Mouse (Mus musculus) layer of hippocampus, adult 9-10 months (tissue): ENCODE results near the gene Wars.

Experiments
- DNase-seq: peaks from one replicate; pipeline ENCODE4 v3.0.0; 2022; ENCODE audit warnings: low spot score

Wars gene

GRCm38 (mm10) chr12:108906398-108906797, 12.4 kb upstream of the Wars start:
- no peak for DNase-seq

GRCm38 (mm10) chr12:108905620-108906302, 11.8 kb upstream of the Wars start:
- no peak for DNase-seq

- no peak for DNase-seq
Observed at GRCm38 (mm10) chr12:108904276-108904653, 10.3 kb upstream of the Wars start.

- DNase-seq: peak; percentile 75
Observed at GRCm38 (mm10) chr12:108903600-108904275, 9.8 kb upstream of the Wars start.

GRCm38 (mm10) chr12:108902940-108903339, 9.0 kb upstream of the Wars start:
- DNase-seq: no peak

GRCm38 (mm10) chr12:108901346-108901745, 7.4 kb upstream of the Wars start:
- DNase-seq: no peak

- no peak for DNase-seq
Observed at GRCm38 (mm10) chr12:108896006-108896405, 2.0 kb upstream of the Wars start.

GRCm38 (mm10) chr12:108894432-108894816, 450 bp upstream of the Wars start:
- DNase-seq: no peak

GRCm38 (mm10) chr12:108892989-108893714, 822 bp downstream of the Wars start, which contains the start of gene Wdr25:
Gene Wdr25, plus strand, starts transcription at chr12:108893631.
- no peak for DNase-seq

GRCm38 (mm10) chr12:108888632-108889031, 5.3 kb downstream of the Wars start:
- DNase-seq: no peak

GRCm38 (mm10) chr12:108887077-108887476, 6.9 kb downstream of the Wars start:
- no peak for DNase-seq

- no peak for DNase-seq
Observed at GRCm38 (mm10) chr12:108885906-108886305, 8.1 kb downstream of the Wars start.

GRCm38 (mm10) chr12:108882776-108883175, 11.2 kb downstream of the Wars start:
- DNase-seq: no peak

- no peak for DNase-seq
Observed at GRCm38 (mm10) chr12:108881192-108881591, 12.8 kb downstream of the Wars start.

- DNase-seq: no peak
Observed at GRCm38 (mm10) chr12:108880606-108881005, 13.4 kb downstream of the Wars start.

- DNase-seq: no peak
Observed at GRCm38 (mm10) chr12:108879138-108879537, 14.8 kb downstream of the Wars start.

- DNase-seq: no peak
Observed at GRCm38 (mm10) chr12:108873122-108873521, 20.9 kb downstream of the Wars start.

- no peak for DNase-seq
Observed at GRCm38 (mm10) chr12:108869575-108869974, 24.4 kb downstream of the Wars start.

GRCm38 (mm10) chr12:108865007-108865494, 28.9 kb downstream of the Wars start:
- DNase-seq: no peak

- DNase-seq: no peak
Observed at GRCm38 (mm10) chr12:108858486-108858885, 35.5 kb downstream of the Wars start.

- DNase-seq: no peak
Observed at GRCm38 (mm10) chr12:108857589-108858184, 36.3 kb downstream of the Wars start.

- no peak for DNase-seq
Observed at GRCm38 (mm10) chr12:108857109-108857508, 36.9 kb downstream of the Wars start.
